Mouse (Mus musculus): ENCODE measurements at regions not wholly inside any gene's neighbourhood (a gene's known extent, or its start where the extent isn't known, plus 50 kb on each side); places are given as distances from the start of the nearest gene placed in this dataset.
A peak's percentile ranks its signal among the peaks of the same experiment; 100 is the strongest.

DNA sequence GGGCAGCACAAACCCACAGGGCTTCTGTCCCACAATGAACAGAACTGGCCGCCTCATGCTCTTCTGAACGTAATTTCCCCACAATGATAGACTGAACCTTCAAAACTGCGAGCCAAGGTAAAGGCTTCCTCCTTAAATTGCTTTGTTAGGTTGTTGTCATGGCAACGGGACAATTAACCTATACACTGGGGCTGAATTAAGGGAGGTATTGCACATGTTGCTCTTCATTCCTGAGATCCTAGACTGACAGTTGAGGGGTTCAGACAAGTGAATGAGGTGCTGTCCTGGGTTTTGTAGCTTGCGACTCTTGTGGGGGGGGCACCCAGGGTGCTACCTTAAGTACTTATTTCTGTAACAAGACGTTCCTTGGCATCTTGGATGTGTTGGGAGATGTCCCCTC is 100.6 kb upstream of the Pmepa1 start:
- DNase-seq: no peak

DNA sequence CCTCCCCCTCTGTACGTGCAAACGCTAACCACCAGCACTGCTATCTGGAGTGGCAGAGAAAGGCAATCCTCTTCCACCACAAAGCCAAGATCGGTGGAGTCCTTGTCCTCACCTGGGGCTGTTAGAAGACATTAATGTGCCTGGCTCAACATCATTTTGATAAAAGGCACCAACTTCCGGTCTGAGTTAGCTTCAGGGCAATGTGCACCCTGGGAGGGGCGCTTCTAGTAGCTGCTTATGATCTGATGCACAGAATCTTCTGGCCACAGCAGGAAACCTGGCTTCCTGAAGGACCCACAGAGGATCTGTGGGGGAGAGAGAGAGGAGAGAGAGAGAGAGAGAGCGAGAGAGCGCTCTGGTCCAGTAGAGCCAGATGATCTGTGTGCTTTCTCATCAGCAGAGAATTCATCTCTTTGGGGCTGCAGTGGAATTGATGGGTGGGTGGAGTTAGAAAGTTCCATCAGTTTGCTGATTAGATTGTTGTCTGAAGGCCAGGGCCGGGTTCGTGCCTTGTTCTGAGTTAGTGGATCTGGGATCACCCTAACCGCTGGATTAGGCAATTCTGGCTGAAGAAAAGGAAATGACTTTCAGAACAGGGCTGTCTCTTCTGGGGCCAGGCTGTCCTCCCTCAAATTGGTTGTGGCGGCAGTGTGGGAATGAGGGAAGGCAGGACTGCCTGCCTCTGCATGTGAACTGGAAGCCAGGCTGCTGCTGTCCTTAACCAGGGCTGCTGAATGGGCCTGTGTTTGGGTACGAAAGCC is 101.3 kb upstream of the Pmepa1 start:
- DNase-seq: no peak

DNA sequence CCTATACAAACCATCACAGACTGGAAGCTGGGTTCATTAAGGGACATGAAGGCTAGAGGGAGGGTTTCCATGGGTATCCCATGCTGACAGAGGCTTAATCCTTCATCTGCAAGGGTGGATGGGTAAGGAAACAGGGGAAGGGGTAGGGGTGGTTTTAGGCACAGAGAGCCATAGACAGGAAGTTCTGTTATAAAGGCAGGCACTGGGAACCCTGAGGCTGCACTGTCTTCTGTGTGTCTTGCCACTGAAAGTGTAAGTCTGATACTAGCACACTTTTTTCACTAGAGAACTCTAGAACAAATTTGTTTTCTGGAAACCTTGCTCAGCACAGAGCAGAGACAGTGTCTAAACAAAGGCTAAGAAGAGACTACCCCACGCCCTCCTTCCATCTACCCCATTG is 103.4 kb upstream of the Pmepa1 start:
- DNase-seq: no peak

DNA sequence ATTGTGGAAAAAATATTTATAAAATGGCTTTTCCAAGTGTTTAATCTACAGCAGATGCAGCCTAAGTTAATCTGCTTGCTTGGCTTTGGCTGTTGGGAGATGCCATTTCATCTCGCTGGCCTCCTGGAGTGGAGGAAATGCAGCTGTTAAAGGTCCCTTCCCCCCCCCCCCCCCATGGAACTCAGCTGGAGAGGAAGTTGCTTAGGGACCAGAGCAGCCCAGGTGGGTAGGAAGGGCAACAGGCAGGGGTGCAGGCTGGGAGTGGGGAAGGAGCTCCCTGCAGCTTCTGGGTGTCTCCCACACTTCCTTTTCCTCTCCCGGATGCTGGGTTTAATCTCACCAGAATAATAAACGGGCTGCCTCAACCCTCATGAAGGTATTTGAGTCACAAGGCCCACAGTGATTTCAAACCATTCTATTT is 104.0 kb upstream of the Pmepa1 start:
- DNase-seq: no peak

DNA sequence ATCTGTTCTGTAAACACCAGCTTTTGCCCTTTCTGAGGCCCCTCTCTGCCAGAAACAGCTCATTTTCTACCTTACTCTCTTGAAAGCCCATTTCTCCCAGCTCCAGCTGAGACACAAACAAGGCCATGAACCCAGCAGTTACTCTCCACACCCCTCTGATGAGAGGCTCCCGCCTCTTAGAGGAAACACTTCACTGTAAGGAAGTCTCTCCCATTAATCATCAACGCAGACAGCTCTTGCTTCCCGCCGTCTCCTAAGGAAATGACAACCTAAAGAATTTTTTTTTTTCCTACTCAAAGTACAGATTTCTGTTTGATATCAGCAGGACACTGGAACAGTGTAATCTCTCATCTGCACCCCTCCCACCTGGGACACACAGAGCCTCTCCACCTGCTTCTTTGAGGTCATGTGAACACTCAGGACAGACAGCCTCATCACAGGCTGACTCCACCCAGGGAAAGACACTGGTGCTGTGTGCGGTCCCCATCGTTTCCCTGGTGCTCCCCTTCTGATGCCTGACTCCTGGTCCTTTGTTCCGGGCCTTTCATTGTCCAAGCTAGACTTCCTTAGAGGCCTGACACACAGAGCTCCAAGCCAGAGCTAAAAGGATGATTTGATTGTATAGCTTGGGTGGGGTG is 106.0 kb upstream of the Pmepa1 start:
- DNase-seq: no peak

DNA sequence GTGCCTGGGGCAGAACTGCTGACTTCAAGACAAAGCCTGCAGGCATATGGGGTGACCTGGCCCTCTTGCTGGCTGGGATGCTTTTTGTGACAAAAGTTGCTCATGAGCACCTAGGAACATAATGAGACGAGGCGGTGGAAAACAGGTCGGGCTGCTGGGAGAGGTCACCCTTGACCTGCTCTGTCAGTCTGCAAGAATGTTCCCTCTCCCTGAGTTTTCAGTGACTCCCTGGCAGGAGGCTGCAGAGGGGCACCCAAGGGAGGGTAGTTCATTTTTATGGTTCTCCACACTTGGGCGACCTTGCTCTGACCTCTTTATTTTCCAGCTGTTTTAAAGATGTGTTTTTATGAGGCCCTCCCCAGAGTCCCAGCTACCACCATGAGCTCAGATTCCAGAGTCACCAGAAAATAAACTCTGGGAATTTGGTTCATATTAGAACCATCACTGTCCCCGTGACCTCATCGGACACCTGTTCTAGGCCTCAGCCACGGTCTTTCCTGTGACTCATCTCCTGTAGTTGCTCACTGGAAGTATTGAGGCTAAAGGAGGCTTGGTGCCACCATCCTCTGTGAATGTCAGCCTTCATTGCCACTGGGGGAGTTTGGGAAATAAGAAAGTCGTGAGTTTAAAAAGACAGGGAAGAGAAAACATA is 108.7 kb upstream of the Pmepa1 start:
- DNase-seq: no peak

DNA sequence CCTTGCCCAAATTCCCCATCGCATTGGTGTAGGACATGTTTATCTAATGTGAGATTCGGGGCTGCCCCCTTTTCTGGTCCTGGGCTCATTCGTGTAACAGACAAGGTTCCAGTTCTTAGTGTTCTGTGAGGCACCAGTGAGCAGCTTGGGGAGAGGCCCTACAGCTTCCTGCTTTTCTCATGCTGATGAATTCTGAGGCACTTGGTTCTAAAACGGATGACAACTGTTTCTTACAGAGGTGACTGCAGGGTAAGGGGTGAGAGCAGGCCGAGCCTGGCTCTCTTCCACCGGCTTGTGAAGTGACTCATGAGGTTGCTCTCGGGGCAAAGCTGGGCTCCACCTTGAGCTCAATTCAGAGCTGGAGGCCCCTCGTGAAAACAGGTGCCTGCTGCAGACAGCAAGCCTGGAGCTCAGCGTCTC is 109.4 kb upstream of the Pmepa1 start:
- DNase-seq: no peak

DNA sequence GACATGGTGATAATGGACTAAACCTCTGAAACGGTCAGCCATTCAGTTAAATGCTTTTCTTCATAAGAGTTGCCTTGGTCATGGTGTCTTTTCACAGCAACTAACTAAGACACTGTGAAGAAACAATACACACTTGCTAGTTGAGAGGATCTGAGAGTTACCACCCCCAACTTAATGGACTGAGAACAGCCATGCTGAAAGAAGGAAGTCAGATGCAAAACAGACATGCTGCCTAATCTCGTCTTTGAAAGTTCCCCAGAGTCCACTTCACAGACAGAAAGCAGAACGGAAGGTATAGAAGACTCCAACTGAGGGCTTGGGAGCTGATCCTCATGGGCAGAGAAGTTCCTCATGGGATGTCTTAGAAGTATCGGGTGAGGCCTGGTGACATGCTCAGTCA is 111.8 kb upstream of the Pmepa1 start:
- DNase-seq: no peak

DNA sequence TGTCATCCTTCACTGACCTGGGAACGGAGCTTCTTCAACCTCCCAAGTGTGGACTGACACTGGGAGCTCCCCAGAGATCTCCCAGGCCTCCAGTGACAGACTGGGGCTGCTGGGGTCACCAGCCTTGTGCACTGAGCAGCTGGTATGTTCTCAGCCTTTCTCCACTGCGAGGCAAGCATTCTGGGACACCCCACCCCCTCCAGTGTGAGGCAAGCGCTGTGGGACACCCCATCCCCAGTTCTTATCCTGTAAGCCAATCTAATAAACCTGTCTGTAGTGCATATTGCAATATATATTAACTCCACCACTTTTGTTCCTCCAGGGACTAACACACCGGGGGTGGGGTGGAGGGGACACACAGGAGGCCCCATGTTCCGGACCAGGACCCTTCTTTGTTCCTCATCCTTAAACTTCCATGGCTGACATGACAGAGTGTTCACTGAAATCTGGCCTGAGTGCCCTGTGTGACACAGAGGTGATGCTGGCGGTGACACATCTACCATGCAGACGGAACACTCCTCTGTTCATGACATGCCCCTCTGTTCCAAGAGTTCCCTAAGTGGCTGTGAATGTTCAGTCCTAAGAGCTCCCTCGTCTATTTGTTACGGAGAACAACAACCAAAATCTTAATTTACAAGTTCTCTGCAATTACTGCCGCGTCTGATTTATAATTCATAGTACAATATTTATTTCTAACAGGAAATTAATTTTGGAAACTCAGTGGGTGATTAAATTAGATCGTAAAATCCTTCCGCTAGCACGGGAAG is 116.4 kb upstream of the Pmepa1 start:
- DNase-seq: no peak

DNA sequence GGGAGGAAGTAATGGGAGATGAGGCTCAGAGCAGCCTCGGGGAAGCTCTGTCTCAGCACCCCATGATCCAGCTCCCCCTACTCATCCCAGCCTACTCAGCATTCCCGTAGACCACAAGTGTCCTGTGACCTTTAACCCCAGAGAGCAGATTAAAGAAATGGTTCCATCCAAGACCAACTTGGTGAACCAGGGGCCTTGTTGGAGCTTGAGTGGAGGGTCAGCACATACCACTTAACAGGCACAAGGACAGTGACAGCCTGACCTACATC is 116.9 kb upstream of the Pmepa1 start:
- no peak for DNase-seq

DNA sequence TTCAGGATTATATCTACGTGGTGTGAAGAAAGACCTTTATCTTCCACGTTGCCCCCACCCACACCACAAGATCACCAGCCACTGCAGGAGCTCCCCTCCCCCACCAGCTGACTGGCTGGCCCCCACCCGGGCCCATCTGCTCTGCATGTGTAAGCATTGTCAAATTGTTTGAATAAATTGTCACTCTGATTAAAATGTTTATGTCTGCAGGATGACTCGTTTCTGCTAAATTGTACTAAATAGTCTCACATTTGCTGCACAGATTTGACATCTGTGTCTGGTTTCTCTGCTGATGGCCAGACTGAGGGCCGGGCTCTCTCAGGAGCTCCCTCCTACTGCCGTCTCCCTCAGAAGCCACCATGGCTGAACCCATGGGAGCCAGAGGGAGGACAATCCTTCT is 119.2 kb upstream of the Pmepa1 start:
- DNase-seq: no peak

DNA sequence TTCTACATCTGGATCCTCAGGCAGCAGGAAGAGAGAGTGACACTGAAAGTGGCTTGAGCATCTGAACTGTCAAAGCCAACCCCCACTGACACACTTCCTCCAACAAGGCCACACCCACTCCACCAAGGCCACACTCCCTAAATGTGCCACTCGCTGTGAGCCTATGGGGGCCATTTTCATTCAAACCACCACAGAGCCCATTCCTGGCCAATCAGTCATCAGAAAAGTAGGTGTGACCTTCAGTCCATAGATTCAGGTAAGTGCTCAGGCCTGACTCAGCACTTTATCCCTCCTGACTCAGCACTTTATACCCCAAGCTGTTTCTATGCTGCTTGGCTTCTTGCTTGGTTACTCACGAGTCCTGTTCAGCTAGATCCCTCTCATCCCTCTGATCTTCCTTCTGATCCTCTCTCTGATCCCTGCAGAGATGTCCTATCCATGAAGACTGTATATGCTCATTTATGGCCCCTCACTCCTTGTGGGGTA is 121.6 kb upstream of the Pmepa1 start:
- DNase-seq: no peak

DNA sequence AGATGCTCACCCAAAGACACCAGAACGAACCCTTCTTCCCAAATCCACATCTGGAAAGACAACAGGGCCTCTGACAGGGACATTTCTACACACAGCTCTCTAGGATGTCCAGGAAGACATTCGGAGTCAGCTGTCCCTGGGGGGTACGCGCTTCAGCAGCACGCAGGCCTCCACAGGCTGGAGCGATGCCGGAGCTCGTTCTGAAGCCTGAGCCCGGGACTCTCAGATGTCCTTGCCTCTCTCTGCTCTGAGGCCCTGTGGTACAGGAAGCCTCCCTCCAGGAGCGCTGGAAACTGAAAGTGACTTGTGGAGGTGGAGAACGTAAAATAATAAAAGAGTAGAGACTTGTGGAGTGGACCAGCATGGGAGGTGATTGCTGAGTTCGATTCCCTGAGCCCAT is 116.8 kb upstream of the 1700021F07Rik start:
- DNase-seq: no peak

DNA sequence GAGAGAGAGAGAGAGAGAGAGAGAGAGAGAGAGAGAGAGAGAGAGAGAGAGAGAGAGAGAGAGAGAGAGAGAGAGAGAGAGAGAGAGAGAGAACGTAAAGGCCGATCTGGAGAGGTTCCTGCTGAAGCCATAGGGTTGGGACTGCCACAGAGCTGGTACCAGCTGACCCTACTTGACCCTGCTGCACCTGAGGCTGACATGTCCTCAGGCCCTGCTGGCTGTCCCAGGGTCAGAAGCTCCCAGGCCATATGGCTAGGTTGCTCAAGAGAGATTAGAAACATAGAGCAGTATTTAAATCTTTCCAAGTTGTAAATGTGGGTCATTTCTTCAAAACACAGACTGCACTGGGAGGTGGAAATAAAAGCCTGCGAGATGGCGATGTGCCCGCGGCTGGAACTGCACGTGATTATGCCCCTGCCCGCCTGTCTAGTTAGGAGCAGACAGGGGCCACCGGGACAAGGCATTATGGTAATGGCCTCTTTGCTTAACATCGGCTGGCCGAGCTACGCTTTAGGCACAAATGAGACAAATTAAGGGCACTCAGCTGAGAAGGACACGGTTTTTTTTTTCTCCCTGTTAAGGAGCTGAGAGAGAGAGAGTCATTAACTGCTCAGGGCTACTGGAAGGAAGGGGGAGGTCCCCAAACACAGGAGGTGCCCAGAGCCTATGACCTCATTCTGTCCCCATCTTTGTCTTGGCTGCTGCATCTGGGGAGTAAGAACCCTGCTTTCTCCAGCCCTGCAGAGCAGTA is 115.9 kb upstream of the 1700021F07Rik start:
- DNase-seq: no peak

DNA sequence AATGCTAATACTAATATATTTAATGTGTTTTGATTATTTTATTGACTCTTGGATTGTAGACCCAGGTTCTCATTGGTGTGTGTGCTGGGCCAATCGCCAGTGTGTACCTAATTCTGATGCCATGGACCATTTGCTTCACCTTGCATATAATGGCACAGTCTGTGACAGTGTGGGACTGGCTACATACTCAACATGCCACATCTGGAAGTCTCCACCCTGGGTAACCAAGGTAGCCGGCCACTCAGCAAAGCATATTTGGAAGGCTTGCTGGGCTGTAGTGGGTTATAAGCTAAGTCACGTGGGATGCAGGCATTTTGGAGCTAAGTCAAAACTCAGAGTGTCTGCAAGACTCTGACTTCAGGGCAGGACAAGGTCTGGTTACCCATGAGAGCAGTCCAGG is 115.3 kb upstream of the 1700021F07Rik start:
- DNase-seq: no peak

DNA sequence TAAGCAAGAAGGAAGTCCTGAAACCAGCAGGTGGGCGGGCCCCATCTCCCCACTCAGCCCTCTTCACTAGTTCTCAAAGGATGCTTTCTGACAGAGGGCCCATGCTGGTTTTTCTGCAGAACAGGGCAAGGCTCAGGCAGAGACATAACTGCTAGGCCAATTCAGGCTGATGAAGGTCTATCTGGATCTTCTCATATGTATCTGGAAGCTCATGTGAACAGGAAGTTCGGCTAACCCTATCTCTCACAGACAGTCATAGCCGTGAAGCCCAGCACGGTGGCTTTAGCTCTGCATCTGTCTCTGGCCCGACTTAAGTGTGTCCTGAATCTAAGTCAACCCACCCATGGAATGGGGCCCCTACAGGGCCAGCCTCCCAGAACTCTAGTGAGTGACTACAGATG is 113.7 kb upstream of the 1700021F07Rik start:
- DNase-seq: no peak

DNA sequence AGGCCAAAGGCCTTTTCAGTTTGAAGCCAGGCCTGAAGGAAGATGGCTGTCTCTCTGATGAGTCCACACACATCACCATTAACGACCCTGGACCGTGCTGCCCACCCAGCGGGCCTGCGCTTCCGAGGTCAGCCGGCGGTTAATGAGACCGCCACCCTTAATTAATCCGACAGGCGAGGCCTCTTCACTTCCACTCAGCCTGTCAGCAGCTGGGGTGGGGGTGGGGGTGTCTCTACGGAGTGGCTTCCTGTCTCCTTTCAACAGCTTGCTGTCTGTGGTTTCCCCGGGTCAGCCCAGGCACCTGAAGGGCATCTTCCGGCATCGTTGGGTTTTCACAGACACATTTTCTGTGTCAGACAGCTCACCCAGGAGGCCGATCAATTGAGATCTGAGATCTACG is 113.0 kb upstream of the 1700021F07Rik start:
- no peak for DNase-seq

DNA sequence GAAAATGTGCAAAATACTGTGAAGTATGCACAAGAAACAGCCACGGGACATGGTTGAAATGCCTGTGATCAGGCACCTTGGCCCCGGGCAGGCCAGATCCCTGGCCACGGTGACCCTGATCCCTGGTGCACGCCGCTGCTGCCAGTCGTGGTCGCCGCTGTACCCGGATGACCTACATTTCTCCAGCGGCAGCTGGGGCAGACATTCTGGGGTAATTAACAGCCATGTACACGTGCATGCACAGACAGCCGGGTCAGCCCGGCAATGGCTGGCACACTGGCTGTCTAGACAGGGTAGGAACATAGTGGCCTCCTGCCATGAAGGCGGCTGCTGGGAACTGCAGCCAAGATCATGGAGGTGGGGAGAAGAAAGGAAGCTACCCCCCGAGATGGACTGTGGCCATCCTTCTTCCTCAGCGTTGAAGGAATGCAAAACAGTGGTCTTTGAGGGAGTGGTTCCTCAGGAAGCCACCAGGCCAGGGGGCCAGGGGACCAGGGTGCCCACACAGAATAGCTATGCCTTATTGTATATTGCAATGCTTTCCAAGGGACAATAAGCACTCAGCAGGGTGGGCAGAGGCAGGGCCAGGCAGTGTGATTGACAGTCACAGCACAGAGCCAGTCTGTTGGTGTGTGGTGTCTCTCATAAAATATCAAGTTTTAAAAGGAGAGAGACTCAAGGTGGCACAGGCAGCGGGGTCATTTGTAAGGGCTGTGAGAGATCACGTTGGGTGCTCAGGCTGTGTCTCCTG is 108.3 kb upstream of the 1700021F07Rik start:
- DNase-seq: peak; percentile 7

DNA sequence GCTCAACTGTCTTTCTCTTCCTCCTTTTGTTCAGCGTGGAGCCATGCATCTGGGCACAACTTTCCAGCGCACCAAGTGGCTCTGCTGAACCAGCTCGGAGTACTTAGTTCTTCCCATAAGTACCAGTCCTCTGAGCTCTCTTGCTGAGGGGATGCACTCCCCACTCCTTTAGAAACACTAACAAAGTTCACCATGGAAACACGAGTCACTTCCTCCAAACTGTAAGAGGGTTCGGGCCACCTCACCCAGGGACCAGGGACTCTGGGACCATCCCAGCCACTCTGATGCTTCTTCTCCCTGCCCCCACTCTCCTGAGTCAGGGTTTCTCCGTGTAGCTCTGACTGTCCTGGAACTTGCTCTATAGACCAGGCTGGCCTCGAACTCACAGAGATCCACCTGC is 107.0 kb upstream of the 1700021F07Rik start:
- no peak for DNase-seq

DNA sequence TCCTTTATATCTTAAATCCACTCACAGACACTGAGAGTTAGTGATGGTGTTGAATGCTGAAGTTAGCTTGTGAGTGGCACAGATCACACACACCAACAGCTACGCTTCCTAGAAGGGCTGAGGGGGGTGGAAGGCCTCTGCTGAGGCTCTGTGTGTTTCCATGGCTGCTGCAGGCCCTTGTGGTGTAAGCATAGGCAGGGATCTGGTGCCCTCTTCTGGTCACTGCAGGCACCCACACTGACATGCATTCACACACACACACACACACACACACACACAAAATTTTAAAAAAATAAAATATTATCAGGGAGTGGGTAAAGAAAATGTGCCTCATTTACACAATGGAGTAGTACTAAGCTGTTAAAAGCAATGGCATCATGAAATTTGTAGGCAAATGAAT is 105.5 kb upstream of the 1700021F07Rik start:
- no peak for DNase-seq

DNA sequence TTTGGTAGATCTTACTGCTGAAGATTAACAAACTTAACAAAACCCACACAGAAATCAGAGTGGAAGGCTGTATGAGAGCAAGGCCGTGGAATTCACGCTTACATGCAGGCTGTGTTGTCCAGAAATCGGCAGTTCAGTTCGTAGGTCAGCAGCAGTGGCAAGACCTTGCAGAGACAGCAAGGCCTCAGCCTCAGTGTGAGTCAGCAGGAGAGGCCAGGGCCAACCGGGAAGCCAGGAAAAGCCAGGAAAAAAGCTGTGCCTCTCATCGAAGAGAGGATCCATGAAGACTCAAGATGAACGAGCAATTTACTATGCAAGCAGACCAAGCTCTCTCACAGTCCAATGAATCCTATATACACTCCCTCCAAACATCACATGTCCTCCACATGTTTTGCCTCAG is 103.4 kb upstream of the 1700021F07Rik start:
- DNase-seq: no peak

DNA sequence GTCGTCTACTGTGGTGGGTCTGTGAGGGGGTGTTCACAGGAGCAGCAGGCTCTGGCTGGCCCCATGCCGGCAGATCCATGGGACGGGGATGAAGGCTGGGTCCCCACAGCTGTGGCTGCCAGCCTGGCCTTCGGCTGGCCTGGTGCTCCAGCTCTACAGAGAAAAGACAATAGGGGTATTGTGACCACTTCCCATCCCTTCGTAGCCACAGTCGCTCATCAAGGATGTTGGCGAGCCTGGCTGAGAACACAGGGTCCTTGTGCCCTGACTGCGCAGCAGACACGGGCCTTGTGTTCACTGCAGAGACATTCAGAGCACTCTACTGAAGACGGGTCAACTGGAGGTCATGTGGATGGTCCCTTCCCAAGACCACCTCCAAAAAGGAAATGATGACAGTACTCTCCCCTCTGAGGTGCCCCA is 102.4 kb upstream of the 1700021F07Rik start:
- peak; percentile 12 for DNase-seq

Data from cerebellum, adult 9-10 months (tissue).